Mouse (Mus musculus) ES-E14 (cell line): ENCODE measurements at regions not wholly inside any gene's neighbourhood (a gene's known extent, or its start where the extent isn't known, plus 50 kb on each side); places are given as distances from the start of the nearest gene placed in this dataset.

Source experiments
- DNase-seq: peaks from one replicate; pipeline ENCODE4 v3.0.0-alpha.2; 2013; ENCODE audit warnings: low read depth, low spot score
- H3K27ac ChIP-seq: 2 replicates; pipeline ENCODE4 v1.5.1; 2012; ENCODE audit warnings: low read depth, mild to moderate bottlenecking, low read length, moderate library complexity, mixed read lengths; ENCODE audit not compliant: poor library complexity, insufficient read depth, severe bottlenecking
- H3K36me3 ChIP-seq: 2 replicates; pipeline ENCODE4 v1.6.1; 2012; ENCODE audit warnings: mild to moderate bottlenecking, low read length, moderate library complexity, mixed read lengths; ENCODE audit not compliant: control insufficient read depth, poor library complexity, insufficient read depth, severe bottlenecking
- H3K4me1 ChIP-seq, 2 experiments: fragments of 150-350 bp in 1 of 2; sonication (generic) in 1 of 2; 2 replicates each; pipeline ENCODE4 v1.6.1; 2012; ENCODE audit warnings: low read length in 2 of 2, mild to moderate bottlenecking in 1 of 2, mixed read lengths in 1 of 2; ENCODE audit not compliant: control insufficient read depth in 2 of 2, insufficient read depth in 2 of 2, poor library complexity in 1 of 2
- H3K4me3 ChIP-seq, 2 experiments: fragments of 150-350 bp in 1 of 2; sonication (generic) in 1 of 2; 2 replicates each; pipeline ENCODE4 v1.5.1; 2012; ENCODE audit warnings: low read length in 2 of 2, low read depth in 1 of 2, mild to moderate bottlenecking in 1 of 2, mixed read lengths in 1 of 2; ENCODE audit not compliant: insufficient read depth in 1 of 2, poor library complexity in 1 of 2, severe bottlenecking in 1 of 2
- H3K9ac ChIP-seq: 2 replicates; pipeline ENCODE4 v1.6.1; 2012; ENCODE audit warnings: low read depth, mild to moderate bottlenecking, low read length, mixed read lengths; ENCODE audit not compliant: poor library complexity, insufficient read depth, severe bottlenecking
- H3K9me3 ChIP-seq: fragments of 150-350 bp; sonication (generic); 2 replicates; pipeline ENCODE4 v1.6.1; 2012; ENCODE audit warnings: low read depth, mild to moderate bottlenecking, low read length; ENCODE audit not compliant: control insufficient read depth, insufficient read depth
- CHD2 ChIP-seq: IDR thresholded peaks from 2 replicates; pipeline ENCODE4 v1.6.1; 2014; ENCODE audit warnings: mild to moderate bottlenecking, low read depth, low read length, inconsistent platforms
- HCFC1 ChIP-seq: IDR thresholded peaks from 2 replicates; pipeline ENCODE4 v1.6.1; 2012; ENCODE audit warnings: low read length, inconsistent platforms, borderline replicate concordance; ENCODE audit not compliant: insufficient read depth
- MAFK ChIP-seq: IDR thresholded peaks from 2 replicates; pipeline ENCODE4 v1.6.1; 2014; ENCODE audit warnings: mild to moderate bottlenecking, low read depth, low read length, inconsistent platforms; ENCODE audit not compliant: insufficient read depth
- ZC3H11A ChIP-seq: IDR thresholded peaks from 2 replicates; pipeline ENCODE4 v1.6.1; 2012; ENCODE audit warnings: low read depth, mild to moderate bottlenecking, inconsistent platforms, low read length, borderline replicate concordance
- ZNF384 ChIP-seq: IDR thresholded peaks from 2 replicates; pipeline ENCODE4 v1.6.1; 2012; ENCODE audit warnings: low read depth, low read length, inconsistent platforms
- in situ Hi-C, 2 experiments: fragments of 600-800 bp; cut with MboI; formaldehyde crosslinking; loops; one replicate each; pipeline ENCODE4 v1.15.1; 2025; ENCODE audit warnings: low sequenced_read_pairs in 2 of 2, inconsistent platforms in 1 of 2; ENCODE audit not compliant: unreplicated experiment in 2 of 2

DNA sequence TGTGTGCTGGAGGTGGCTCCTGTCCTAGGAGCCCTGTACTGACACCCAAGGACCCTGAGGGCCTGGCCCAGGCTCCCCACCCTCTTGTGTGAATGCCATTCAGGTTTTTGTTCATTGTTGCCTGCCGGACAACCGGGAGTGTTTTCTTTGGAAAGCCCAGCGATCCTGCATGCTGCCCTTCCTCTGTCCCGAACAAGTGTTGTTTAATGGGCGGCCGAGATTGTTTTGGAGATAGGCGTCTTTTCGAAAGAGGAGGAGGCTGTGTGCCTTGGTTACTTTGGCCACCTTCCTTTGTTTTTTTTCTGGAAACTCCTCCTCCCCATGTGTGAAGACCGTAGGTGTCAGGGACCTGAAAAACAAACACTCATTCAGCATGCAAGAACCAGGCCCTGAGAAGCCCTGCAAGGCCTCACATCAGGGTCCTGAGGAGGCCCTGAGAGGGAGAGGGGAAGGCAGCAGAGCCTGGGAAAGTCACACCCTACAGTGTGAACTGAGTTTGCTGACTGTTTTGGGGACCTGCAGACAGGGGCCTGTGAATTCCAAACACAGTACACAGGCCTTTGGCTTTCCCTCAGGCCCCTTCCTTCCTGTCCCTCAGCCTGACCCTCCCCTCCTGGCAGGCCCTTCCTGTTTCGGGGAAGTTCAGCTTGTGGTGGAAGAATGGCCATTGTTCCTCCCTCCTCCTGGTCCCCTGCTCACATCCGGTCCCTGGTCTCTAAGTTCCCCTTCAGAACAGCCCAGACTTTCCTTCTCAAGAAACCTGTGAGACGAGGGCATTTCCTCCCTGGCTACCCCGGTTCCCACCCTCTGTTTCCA lies 140.1 kb downstream of the Tomm20 start:
- Histone ChIP-seq H3K4me1 (0 out of 4 replicates have a peak, but pooled peaks cover 0 to 2% of the 10 kb centered on the region in 2 experiments), H3K27ac (no peak overlapping the region), H3K9me3 (no peaks in the 10 kb centered on the region), H3K36me3 (no peaks in the 10 kb centered on the region), H3K4me3 (no peak overlapping the region), H3K9ac (no peak overlapping the region)
- in situ Hi-C loops: no loop called here
- DNase-seq: no peak
- TF ChIP-seq MAFK (no peak), HCFC1 (no peak), CHD2 (no peak), ZNF384 (no peak), ZC3H11A (no peak)

DNA sequence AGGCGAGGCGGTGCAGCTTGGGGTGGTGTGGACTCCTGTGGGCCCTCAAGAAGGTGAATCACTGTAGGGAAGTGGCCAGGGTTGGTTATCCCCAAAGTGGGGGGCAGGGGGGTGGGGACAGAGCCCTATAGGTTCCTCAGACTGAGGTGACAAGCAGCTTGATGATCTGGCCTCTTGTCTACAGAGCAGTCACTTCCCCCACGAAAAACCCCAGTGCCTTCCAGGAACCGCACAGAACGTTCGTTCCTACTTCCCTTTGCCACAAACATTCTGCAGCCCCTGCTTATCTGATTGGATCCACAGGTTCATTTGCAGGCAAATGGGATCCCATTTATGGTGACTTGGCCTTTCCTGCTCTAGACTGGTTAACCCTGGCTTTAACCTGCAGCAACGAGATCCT lies 141.5 kb downstream of the Tomm20 start:
- Histone ChIP-seq H3K9ac (no peak overlapping the region), H3K9me3 (no peaks in the 10 kb centered on the region), H3K27ac (no peak overlapping the region), H3K4me3 (no peak overlapping the region), H3K4me1 (0 out of 4 replicates have a peak, but pooled peaks cover 0 to 2% of the 10 kb centered on the region in 2 experiments), H3K36me3 (no peaks in the 10 kb centered on the region)
- no peak for DNase-seq
- in situ Hi-C loops: no loop called here
- TF ChIP-seq ZNF384: no peak
- TF ChIP-seq CHD2: no peak

DNA sequence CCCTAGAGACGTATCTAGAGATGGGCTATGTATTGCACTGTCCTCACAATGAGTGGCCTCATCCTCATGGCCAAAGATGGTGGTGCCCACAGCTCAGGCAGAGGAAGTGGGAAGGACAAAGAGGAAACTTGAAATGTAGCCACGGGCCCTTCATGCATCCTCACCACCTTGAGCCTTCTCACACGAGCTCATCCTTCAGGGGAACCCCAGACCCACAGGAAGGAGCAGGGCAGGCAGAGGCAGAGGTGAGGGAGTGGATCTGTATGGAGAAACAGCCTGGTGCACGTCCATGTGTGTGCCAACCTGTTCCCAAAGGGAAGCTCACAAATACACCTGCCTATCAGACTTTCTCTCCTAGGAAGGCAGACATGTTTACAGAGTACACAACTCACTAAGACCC lies 143.0 kb downstream of the Tomm20 start:
- DNase-seq: no peak
- H3K4me3 ChIP-seq: no peak overlapping the region
- H3K9ac ChIP-seq: no peak overlapping the region
- H3K36me3 ChIP-seq: no peaks in the 10 kb centered on the region
- 0 out of 4 replicates have a peak, but pooled peaks cover 0 to 2% of the 10 kb centered on the region in 2 experiments for H3K4me1 ChIP-seq
- no peaks in the 10 kb centered on the region for H3K9me3 ChIP-seq
- H3K27ac ChIP-seq: no peak overlapping the region
- TF ChIP-seq HCFC1: no peak
- no peak for TF ChIP-seq ZNF384
- TF ChIP-seq MAFK: no peak
- no peak for TF ChIP-seq ZC3H11A
- no peak for TF ChIP-seq CHD2
- in situ Hi-C loops: no loop called here

DNA sequence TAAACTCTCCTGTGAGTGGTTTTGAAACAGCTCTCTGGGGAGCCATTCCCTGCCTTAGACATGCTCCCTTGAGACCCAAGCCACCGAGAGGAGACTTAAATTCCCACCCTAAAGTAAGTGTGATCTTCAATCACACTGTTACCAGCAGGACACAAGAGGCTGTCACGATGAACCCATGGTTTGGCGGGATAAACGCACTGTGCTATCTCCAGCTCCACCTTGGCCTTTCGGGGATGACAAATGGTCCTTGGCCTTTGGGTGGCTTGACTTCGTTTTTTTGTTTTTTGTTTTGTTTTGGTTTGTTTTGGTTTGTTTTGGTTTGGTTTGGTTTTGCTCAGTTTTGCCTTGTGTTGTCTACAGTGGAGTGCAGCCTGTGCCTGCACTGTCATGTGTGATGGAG lies 144.7 kb downstream of the Tomm20 start:
- Histone ChIP-seq H3K4me3 (no peak overlapping the region), H3K27ac (no peak overlapping the region), H3K36me3 (no peaks in the 10 kb centered on the region), H3K9me3 (no peaks in the 10 kb centered on the region), H3K9ac (no peak overlapping the region), H3K4me1 (0 out of 4 replicates have a peak, but pooled peaks cover 0 to 2% of the 10 kb centered on the region in 2 experiments)
- no peak for DNase-seq
- TF ChIP-seq MAFK: no peak
- no peak for TF ChIP-seq CHD2
- in situ Hi-C loops: no loop called here
